In genomic region chr1:145010833-145011232, GRCm38 (mm10) we compare ENCODE assay signal across 17 mouse cellular contexts.
"Had no signal": no experiment of that assay in that cellular context is flagged by ENCODE, and none has a peak within 500 bp of the region (broad histone marks: within the 10 kb centered on the region; RNA-seq: fewer than 3 reads in every experiment).

No protein-coding gene starts in this region.

- H3K36me3 ChIP-seq: neural tube, embryonic 12.5 days; neural tube, embryonic 13.5 days; neural tube, embryonic 15.5 days; stomach, embryonic 15.5 days had no signal

- H3K9me3 ChIP-seq: neural tube, embryonic 12.5 days; neural tube, embryonic 13.5 days; neural tube, embryonic 15.5 days; stomach, embryonic 15.5 days had no signal

- H3K4me3 ChIP-seq: neural tube, embryonic 12.5 days; neural tube, embryonic 13.5 days; neural tube, embryonic 15.5 days; stomach, embryonic 15.5 days had no signal

- H3K9ac ChIP-seq: neural tube, embryonic 12.5 days; neural tube, embryonic 13.5 days; neural tube, embryonic 15.5 days; stomach, embryonic 15.5 days had no signal

- DNase-seq: retina, postnatal 1 day; right cerebral cortex, adult 18-20 months; right cerebral cortex, postnatal 14 days; right cerebral cortex, postnatal 25 days; right cerebral cortex, postnatal 4 days; spleen, adult 18-20 months; thymus, adult 18-20 months; thymus, adult 2 months; thymus, postnatal 14 days; thymus, postnatal 25 days; thymus, postnatal 36 days; thymus, postnatal 4 days had no signal

- H3K27me3 ChIP-seq: neural tube, embryonic 12.5 days; neural tube, embryonic 13.5 days; neural tube, embryonic 15.5 days; stomach, embryonic 15.5 days had no signal

- H3K4me1 ChIP-seq: neural tube, embryonic 12.5 days; neural tube, embryonic 13.5 days; neural tube, embryonic 15.5 days; stomach, embryonic 15.5 days had no signal

- H3K27ac ChIP-seq: neural tube, embryonic 12.5 days; neural tube, embryonic 13.5 days; neural tube, embryonic 15.5 days; stomach, embryonic 15.5 days; stomach, postnatal 0 days had no signal
